Mouse (Mus musculus) liver, embryonic 13.5 days (tissue): ENCODE data around the gene Olfr767. TPM values are rescaled to one million over a fixed set of nuclear protein-coding genes. Genes with fewer than 3 reads are reported as not detected.

Experiments
- polyA plus RNA-seq: library from polyadenylated mRNA; unstranded; fragments of >200 nt; fragmentation: Nextera tagmentation; extraction: Ambion mirVana; gene quantifications from 2 replicates; pipeline ENCODE4 v1.2.1, GENCODE M21; 2015

The Olfr767 gene
- polyA plus RNA-seq, 1 experiment from 2014 or later: not detected

Other genes with a start within 250 kb of the Olfr767 start
- gene Gdf11, start 191.2 kb downstream of the Olfr767 start, polyA plus RNA-seq: 0.43 and 0.66 TPM in 2 replicates
- gene Cd63, start 181.9 kb downstream of the Olfr767 start, polyA plus RNA-seq: 118 and 119 TPM in 2 replicates
- 10.5 and 10.6 TPM in 2 replicates for gene Rdh5, start 160.0 kb downstream of the Olfr767 start, polyA plus RNA-seq
- gene Bloc1s1, start 158.9 kb downstream of the Olfr767 start, polyA plus RNA-seq: 81.9 and 87.1 TPM in 2 replicates
- 0.12 and 0.41 TPM in 2 replicates for gene Itga7, start 149.1 kb downstream of the Olfr767 start, polyA plus RNA-seq
- not detected in 2 replicates for gene Mettl7b, start 121.9 kb downstream of the Olfr767 start, polyA plus RNA-seq
- not detected in 2 replicates for gene Olfr9, start 93.5 kb downstream of the Olfr767 start, polyA plus RNA-seq
- not detected in 2 replicates for gene Olfr763, start 72.1 kb downstream of the Olfr767 start, polyA plus RNA-seq
- gene Olfr764-ps1, start 43.0 kb downstream of the Olfr767 start, polyA plus RNA-seq: not detected in 2 replicates
- gene Olfr765, start 32.9 kb downstream of the Olfr767 start, polyA plus RNA-seq: not detected in 2 replicates
- not detected in 2 replicates for gene Olfr766-ps1, start 13.9 kb downstream of the Olfr767 start, polyA plus RNA-seq
- not detected in 2 replicates for gene Olfr768, start 16.5 kb upstream of the Olfr767 start, polyA plus RNA-seq
- not detected in 2 replicates for gene Olfr769, start 35.0 kb upstream of the Olfr767 start, polyA plus RNA-seq
- not detected in 2 replicates for gene Olfr770, start 56.1 kb upstream of the Olfr767 start, polyA plus RNA-seq
- gene Olfr771, start 81.8 kb upstream of the Olfr767 start, polyA plus RNA-seq: not detected in 2 replicates
- not detected in 2 replicates for gene Olfr772, start 95.0 kb upstream of the Olfr767 start, polyA plus RNA-seq
- gene Olfr773, start 104.5 kb upstream of the Olfr767 start, polyA plus RNA-seq: not detected in 2 replicates
- gene Olfr774, start 153.3 kb upstream of the Olfr767 start, polyA plus RNA-seq: not detected in 2 replicates
- not detected in 2 replicates for gene Olfr775, start 165.5 kb upstream of the Olfr767 start, polyA plus RNA-seq
- not detected in 2 replicates for gene Olfr776, start 176.2 kb upstream of the Olfr767 start, polyA plus RNA-seq
- not detected in 2 replicates for gene Olfr777, start 188.6 kb upstream of the Olfr767 start, polyA plus RNA-seq
- gene Olfr780, start 235.2 kb upstream of the Olfr767 start, polyA plus RNA-seq: not detected in 2 replicates
- not detected in 2 replicates for gene Olfr781, start 245.9 kb upstream of the Olfr767 start, polyA plus RNA-seq